42 mouse cellular contexts compared by ENCODE assay signal in genomic region chr1:166168017-166168416, GRCm38 (mm10). TPM values are rescaled to one million over a fixed set of nuclear protein-coding genes. Genes with fewer than 3 reads are reported as not detected.
"Had no signal": no experiment of that assay in that cellular context is flagged by ENCODE, and none has a peak within 500 bp of the region (broad histone marks: within the 10 kb centered on the region; RNA-seq: fewer than 3 reads in every experiment).

No protein-coding gene starts in this region.

- H3K36me3 ChIP-seq: limb, embryonic 10.5 days; limb, embryonic 12.5 days; limb, embryonic 13.5 days; limb, embryonic 15.5 days; liver, embryonic 12.5 days; liver, embryonic 13.5 days; liver, embryonic 15.5 days; lung, embryonic 15.5 days; midbrain, embryonic 10.5 days; midbrain, embryonic 12.5 days; midbrain, embryonic 13.5 days; midbrain, embryonic 15.5 days; neural tube, embryonic 12.5 days had no signal

- H3K9me3 ChIP-seq: limb, embryonic 10.5 days; limb, embryonic 12.5 days; limb, embryonic 13.5 days; limb, embryonic 15.5 days; liver, embryonic 12.5 days; liver, embryonic 13.5 days; liver, embryonic 15.5 days; lung, embryonic 15.5 days; midbrain, embryonic 10.5 days; midbrain, embryonic 12.5 days; midbrain, embryonic 13.5 days; midbrain, embryonic 15.5 days; neural tube, embryonic 12.5 days had no signal

- H3K4me3 ChIP-seq: left cerebral cortex, adult 2 months; limb, embryonic 10.5 days; limb, embryonic 12.5 days; limb, embryonic 13.5 days; limb, embryonic 15.5 days; liver, embryonic 12.5 days; liver, embryonic 13.5 days; liver, embryonic 15.5 days; lung, embryonic 15.5 days; megakaryocyte, embryonic 14.5 days; midbrain, embryonic 10.5 days; midbrain, embryonic 12.5 days; midbrain, embryonic 13.5 days; midbrain, embryonic 15.5 days; myocyte; neural tube, embryonic 12.5 days had no signal

- H3K4me1 ChIP-seq: limb, embryonic 10.5 days; limb, embryonic 12.5 days; limb, embryonic 13.5 days; limb, embryonic 15.5 days; liver, embryonic 12.5 days; liver, embryonic 13.5 days; liver, embryonic 15.5 days; lung, embryonic 15.5 days; megakaryocyte, embryonic 14.5 days; midbrain, embryonic 15.5 days; neural tube, embryonic 12.5 days had no signal

- H3K27ac ChIP-seq: left cerebral cortex, adult 2 months; limb, embryonic 10.5 days; limb, embryonic 12.5 days; limb, embryonic 13.5 days; limb, embryonic 15.5 days; liver, embryonic 12.5 days; liver, embryonic 13.5 days; liver, embryonic 14.5 days; liver, embryonic 15.5 days; lung, embryonic 15.5 days; macrophage; midbrain, embryonic 10.5 days; midbrain, embryonic 12.5 days; midbrain, embryonic 13.5 days; midbrain, embryonic 15.5 days; neural tube, embryonic 12.5 days had no signal

- ATAC-seq: liver, postnatal 0 days; lung, postnatal 0 days; midbrain, embryonic 13.5 days; midbrain, embryonic 15.5 days had no signal

- DNase-seq: left cerebral cortex, postnatal 4 days; liver; liver, embryonic 13.5 days; liver, postnatal 0 days; lung, adult 18-20 months; lung, adult 2 months; lung, embryonic 14.5 days; lung, postnatal 10 days; lung, postnatal 14 days; lung, postnatal 36 days; lung, postnatal 4 days; midbrain, embryonic 14.5 days had no signal

- H3K27me3 ChIP-seq: limb, embryonic 12.5 days; limb, embryonic 13.5 days; limb, embryonic 15.5 days; liver, embryonic 15.5 days; lung, embryonic 15.5 days; midbrain, embryonic 13.5 days; midbrain, embryonic 15.5 days; neural tube, embryonic 12.5 days had no signal

- H3K4me2 ChIP-seq: limb, embryonic 12.5 days; limb, embryonic 13.5 days; limb, embryonic 15.5 days; liver, embryonic 11.5 days; liver, embryonic 12.5 days; liver, embryonic 13.5 days; liver, embryonic 15.5 days; lung, embryonic 14.5 days; lung, embryonic 15.5 days; midbrain, embryonic 12.5 days; midbrain, embryonic 13.5 days; midbrain, embryonic 15.5 days; neural tube, embryonic 12.5 days had no signal

- H3K9ac ChIP-seq: limb, embryonic 12.5 days; limb, embryonic 13.5 days; limb, embryonic 15.5 days; liver, embryonic 12.5 days; liver, embryonic 13.5 days; liver, embryonic 14.5 days; liver, embryonic 15.5 days; liver, postnatal 0 days; lung, embryonic 14.5 days; lung, embryonic 15.5 days; midbrain, embryonic 12.5 days; midbrain, embryonic 13.5 days; midbrain, embryonic 15.5 days; neural tube, embryonic 12.5 days had no signal

RNA-seq across cellular contexts. Expression of gene Gpa33, which starts 38.0 kb away (rescaled TPM):
- total RNA-seq: left cerebral cortex, adult 2 months; left cerebral cortex, adult 8-10 months; left cerebral cortex, postnatal 10 days; left cerebral cortex, postnatal 14 days; left cerebral cortex, postnatal 25 days; left cerebral cortex, postnatal 36 days; left cerebral cortex, postnatal 4 days; liver, adult 2 months; megakaryocyte progenitor cell, adult 5-6 weeks; megakaryocyte, adult 5-6 weeks; megakaryocyte-erythroid progenitor cell, adult 5-6 weeks; midbrain, postnatal 0 days; monocyte, adult 5-6 weeks had no signal
- polyA plus RNA-seq: liver, embryonic 11.5 days; liver, embryonic 12.5 days; liver, embryonic 13.5 days; liver, postnatal 0 days; lung, embryonic 14.5 days; lung, embryonic 15.5 days; macrophage; midbrain, embryonic 13.5 days; midbrain, embryonic 14.5 days; midbrain, embryonic 15.5 days had no signal

RNA-seq across cellular contexts. Expression of gene Dusp27, which starts 40.3 kb away (rescaled TPM):
- total RNA-seq: liver, adult 2 months; megakaryocyte progenitor cell, adult 5-6 weeks; megakaryocyte, adult 5-6 weeks; megakaryocyte-erythroid progenitor cell, adult 5-6 weeks; monocyte, adult 5-6 weeks had no signal
- polyA plus RNA-seq: liver, adult 2 months had no signal
